Mouse (Mus musculus) thymus, adult 2 months (tissue): ENCODE measurements around the gene Lef1.

Experiments used
- CTCF ChIP-seq: fragments of 200-500 bp; IDR thresholded peaks from 2 replicates; pipeline ENCODE4 v1.5.1; 2012; ENCODE audit warnings: mild to moderate bottlenecking, control low read depth, low read length, moderate library complexity, borderline replicate concordance; ENCODE audit not compliant: control insufficient read depth, poor library complexity, insufficient read depth; ENCODE audit errors: extremely low read depth
- POLR2A ChIP-seq: fragments of 200-500 bp; IDR thresholded peaks from 2 replicates; pipeline ENCODE4 v1.6.1; 2012; ENCODE audit warnings: mild to moderate bottlenecking, low read length, control low read depth, moderate library complexity; ENCODE audit not compliant: control insufficient read depth, poor library complexity, insufficient read depth; ENCODE audit errors: extremely low read depth

GRCm38 (mm10) chr3:131152921-131153320, 42.6 kb downstream of the Lef1 start:
- TF ChIP-seq POLR2A (no peak), CTCF (no peak)
